Mouse (Mus musculus) small intestine, adult 2 months (tissue): ENCODE data around the gene Dip2c. TPM values are rescaled to one million over a fixed set of nuclear protein-coding genes. Genes with fewer than 3 reads are reported as not detected.

Experiments
- H3K27ac ChIP-seq: fragments of 200-500 bp; 2 replicates; pipeline ENCODE4 v1.5.1; 2012; ENCODE audit warnings: low read depth, low read length, control low read depth, inconsistent platforms; ENCODE audit not compliant: insufficient read depth
- H3K27me3 ChIP-seq: fragments of 200-500 bp; 2 replicates; pipeline ENCODE4 v1.6.1; 2012; ENCODE audit warnings: mild to moderate bottlenecking, moderate library complexity, low read length, inconsistent platforms; ENCODE audit not compliant: control insufficient read depth, insufficient read depth
- H3K36me3 ChIP-seq: fragments of 200-500 bp; 2 replicates; pipeline ENCODE4 v1.6.1; 2012; ENCODE audit warnings: mild to moderate bottlenecking, low read length, control low read depth, inconsistent platforms; ENCODE audit not compliant: control insufficient read depth, insufficient read depth
- H3K4me1 ChIP-seq: fragments of 200-500 bp; 2 replicates; pipeline ENCODE4 v1.6.1; 2012; ENCODE audit warnings: low read length, inconsistent platforms, mixed read lengths; ENCODE audit not compliant: control insufficient read depth, insufficient read depth, insufficient read length
- H3K4me3 ChIP-seq: fragments of 200-500 bp; 2 replicates; pipeline ENCODE4 v1.5.1; 2012; ENCODE audit warnings: low read depth, mild to moderate bottlenecking, control low read depth, inconsistent platforms, low read length, moderate library complexity
- CTCF ChIP-seq: fragments of 200-500 bp; IDR thresholded peaks from 2 replicates; pipeline ENCODE4 v1.5.1; 2012; ENCODE audit warnings: low read depth, mild to moderate bottlenecking, control low read depth, inconsistent platforms, low read length, moderate library complexity, mixed read lengths; ENCODE audit not compliant: insufficient replicate concordance, insufficient read length; ENCODE audit errors: extremely low read depth
- POLR2A ChIP-seq: fragments of 200-500 bp; IDR thresholded peaks from 2 replicates; pipeline ENCODE4 v1.6.1; 2012; ENCODE audit warnings: low read depth, mild to moderate bottlenecking, control low read depth, inconsistent platforms, low read length, moderate library complexity
- WGBS: fragments of 180-500 bp; shearing (Covaris S2); methylation state at CpG from one replicate; pipeline ENCODE4 v1.1.7; 2018; 5-methylcytosine and 5-hydroxymethylcytosine counted together
- polyA plus RNA-seq: library from polyadenylated mRNA; depleted of rRNA; stranded (reverse); fragments of >200 nt; gene quantifications from 2 replicates; pipeline ENCODE4 v1.2.3, GENCODE M21; 2012

Gene Dip2c
- polyA plus RNA-seq, 1 experiment, result 2.5 TPM

GRCm38 (mm10) chr13:9389334-9389733 is 113.0 kb downstream of the Dip2c start:
- H3K4me3 ChIP-seq, result no peak overlapping the region
- H3K27ac ChIP-seq, result no peak overlapping the region
- no peaks in the 10 kb centered on the region for H3K4me1 ChIP-seq
- 92% methylated on average over 1 of the region's 1 CpGs for WGBS
- no peaks in the 10 kb centered on the region for H3K27me3 ChIP-seq
- TF ChIP-seq POLR2A (no peak), CTCF (no peak)
- H3K36me3 ChIP-seq, result no peaks in the 10 kb centered on the region

GRCm38 (mm10) chr13:9390204-9390804 is 114.0 kb downstream of the Dip2c start:
- Histone ChIP-seq H3K27me3 (no peaks in the 10 kb centered on the region), H3K4me1 (no peaks in the 10 kb centered on the region), H3K27ac (no peak overlapping the region), H3K36me3 (no peaks in the 10 kb centered on the region), H3K4me3 (no peak overlapping the region)
- 27% methylated on average over 5 of the region's 5 CpGs for WGBS
- no peak for TF ChIP-seq CTCF
- TF ChIP-seq POLR2A, result no peak

- Histone ChIP-seq H3K4me1 (no peaks in the 10 kb centered on the region), H3K27ac (no peak overlapping the region), H3K4me3 (no peak overlapping the region), H3K27me3 (no peaks in the 10 kb centered on the region), H3K36me3 (no peaks in the 10 kb centered on the region)
- TF ChIP-seq POLR2A (no peak), CTCF (no peak)
- 82% methylated on average over 3 of the region's 3 CpGs for WGBS
Measured at GRCm38 (mm10) chr13:9393470-9393869, 117.1 kb downstream of the Dip2c start.

- H3K4me1 ChIP-seq, result no peaks in the 10 kb centered on the region
- 74% methylated on average over 1 of the region's 1 CpGs for WGBS
- TF ChIP-seq CTCF (no peak), POLR2A (no peak)
Measured at GRCm38 (mm10) chr13:9395286-9395685, 119.0 kb downstream of the Dip2c start.

GRCm38 (mm10) chr13:9398846-9399245 is 122.5 kb downstream of the Dip2c start:
- 86% methylated on average over 1 of the region's 1 CpGs for WGBS
- Histone ChIP-seq H3K4me3 (no peak overlapping the region), H3K4me1 (no peaks in the 10 kb centered on the region), H3K27ac (no peak overlapping the region), H3K36me3 (no peaks in the 10 kb centered on the region), H3K27me3 (no peaks in the 10 kb centered on the region)
- no peak for TF ChIP-seq CTCF
- TF ChIP-seq POLR2A, result no peak

More at GRCm38 (mm10) chr13:9395286-9395685, 119.0 kb downstream of the Dip2c start:
- Histone ChIP-seq H3K4me3 (no peak overlapping the region), H3K36me3 (no peaks in the 10 kb centered on the region), H3K27me3 (no peaks in the 10 kb centered on the region), H3K27ac (no peak overlapping the region)

- Histone ChIP-seq H3K27me3 (no peaks in the 10 kb centered on the region), H3K4me3 (no peak overlapping the region), H3K4me1 (no peaks in the 10 kb centered on the region), H3K36me3 (no peaks in the 10 kb centered on the region), H3K27ac (no peak overlapping the region)
- WGBS, result 26% methylated on average over 1 of the region's 1 CpGs
- TF ChIP-seq CTCF (no peak), POLR2A (no peak)
Measured at GRCm38 (mm10) chr13:9405399-9405798, 129.1 kb downstream of the Dip2c start.

GRCm38 (mm10) chr13:9408983-9409382 is 132.7 kb downstream of the Dip2c start:
- no peaks in the 10 kb centered on the region for H3K36me3 ChIP-seq
- TF ChIP-seq POLR2A (no peak), CTCF (no peak)
- no peaks in the 10 kb centered on the region for H3K4me1 ChIP-seq
- no peak overlapping the region for H3K4me3 ChIP-seq
- WGBS, result 93% methylated on average over 4 of the region's 4 CpGs
- H3K27me3 ChIP-seq, result no peaks in the 10 kb centered on the region
- H3K27ac ChIP-seq, result no peak overlapping the region
